Mouse (Mus musculus) limb, embryonic 14.5 days (tissue): Measurements from ENCODE around the gene Bag5. TPM values are rescaled to one million over a fixed set of nuclear protein-coding genes. Genes with fewer than 3 reads are reported as not detected.
"Not testable (repeated sequence)": the region's sequence is repeated elsewhere in the genome, so short reads cannot be mapped to it uniquely, and the experiment has no call there.

Experiments used
- ATAC-seq: fragments of 200-750 bp; cut with Nextera tagmentation; 2 replicates; pipeline ENCODE4 v1.8.0; 2017; ENCODE audit warnings: low read depth, moderate number of reproducible peaks, moderate TSS enrichment; ENCODE audit not compliant: low FRiP score
- DNase-seq: peaks from one replicate; pipeline ENCODE4 v3.0.0-alpha.2; 2015; ENCODE audit warnings: low spot score
- H3K27ac ChIP-seq: fragments of 300-500 bp; sonication (generic); replicated peaks from 2 replicates; pipeline ENCODE4 v1.5.1; 2014; ENCODE audit warnings: low read depth, mild to moderate bottlenecking, low read length, moderate library complexity, mixed read lengths
- H3K27me3 ChIP-seq: fragments of 300-500 bp; sonication (generic); 2 replicates; pipeline ENCODE4 v1.6.1; 2014; ENCODE audit warnings: low read length, mixed read lengths; ENCODE audit not compliant: control insufficient read depth, insufficient read depth
- H3K36me3 ChIP-seq: fragments of 300-500 bp; sonication (generic); 2 replicates; pipeline ENCODE4 v1.6.1; 2014; ENCODE audit warnings: mild to moderate bottlenecking, low read length, moderate library complexity, mixed read lengths; ENCODE audit not compliant: control insufficient read depth, insufficient read depth
- H3K4me1 ChIP-seq: fragments of 300-500 bp; sonication (generic); 2 replicates; pipeline ENCODE4 v1.6.1; 2014; ENCODE audit warnings: antibody characterized with exemption, low read length, mixed read lengths; ENCODE audit not compliant: control insufficient read depth, insufficient read depth
- H3K4me2 ChIP-seq: fragments of 300-500 bp; sonication (generic); replicated peaks from 2 replicates; pipeline ENCODE4 v1.6.1; 2014; ENCODE audit warnings: low read depth, mild to moderate bottlenecking, low read length, moderate library complexity; ENCODE audit not compliant: severe bottlenecking
- H3K4me3 ChIP-seq: fragments of 300-500 bp; sonication (generic); replicated peaks from 2 replicates; pipeline ENCODE4 v1.5.1; 2014; ENCODE audit warnings: low read length
- H3K9ac ChIP-seq: fragments of 300-500 bp; sonication (generic); 2 replicates; pipeline ENCODE4 v1.6.1; 2014; ENCODE audit warnings: mild to moderate bottlenecking, low read depth, low read length, moderate library complexity; ENCODE audit not compliant: severe bottlenecking
- H3K9me3 ChIP-seq: fragments of 300-500 bp; sonication (generic); 2 replicates; pipeline ENCODE4 v1.6.1; 2016; ENCODE audit warnings: low read length; ENCODE audit not compliant: control insufficient read depth
- POLR2A ChIP-seq: fragments of 200-500 bp; IDR thresholded peaks from 2 replicates; pipeline ENCODE4 v1.8.0; 2012; ENCODE audit warnings: inconsistent platforms, mild to moderate bottlenecking, moderate library complexity, borderline replicate concordance; ENCODE audit not compliant: insufficient read depth, insufficient read length; ENCODE audit errors: extremely low read depth
- WGBS: fragments of 180-500 bp; shearing (Covaris S2); extraction: QIAGEN DNeasy Blood & Tissue Kit; methylation state at CpG from one replicate; pipeline ENCODE4 v1.1.7; 2014; 5-methylcytosine and 5-hydroxymethylcytosine counted together
- polyA plus RNA-seq, 2 experiments: library from polyadenylated mRNA; depleted of rRNA in 1 of 2; stranded (reverse) in 1 of 2; unstranded in 1 of 2; fragments of >200 nt; fragmentation: Nextera tagmentation in 1 of 2; extraction: Ambion mirVana in 1 of 2; gene quantifications; 2 replicates each; pipeline versions ENCODE4 v1.2.1 to v1.2.3; 2012 to 2014

Gene Bag5
- polyA plus RNA-seq, 2 experiments, result 37.2 to 61.2 TPM

DNA sequence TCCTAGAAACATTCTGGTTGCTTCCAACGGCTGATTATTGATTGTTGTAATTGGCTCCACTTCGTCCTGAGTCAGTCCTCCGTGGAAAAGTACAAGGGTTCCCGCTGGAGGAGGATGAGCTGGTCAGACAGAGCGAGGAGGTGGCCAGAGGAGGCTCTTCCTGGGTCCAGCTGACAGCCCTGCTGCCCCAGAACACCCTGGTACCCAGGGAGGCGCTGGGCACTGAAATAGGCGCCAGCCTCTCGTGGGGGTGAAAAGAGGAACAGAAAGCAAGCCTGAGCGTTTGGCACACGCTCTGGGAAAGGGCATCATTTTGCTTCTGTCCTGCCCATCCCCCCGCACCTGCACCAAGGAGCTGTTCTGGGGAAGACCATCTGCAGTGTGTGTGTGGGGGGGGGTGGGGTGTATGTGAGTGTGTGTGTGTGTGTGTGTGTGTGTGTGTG is 30.9 kb upstream of the Bag5 start:
- no peaks in the 10 kb centered on the region for H3K9me3 ChIP-seq
- no peak overlapping the region for H3K4me2 ChIP-seq
- ATAC-seq, result no peak
- peaks cover 10% of the 10 kb centered on the region for H3K4me1 ChIP-seq
- H3K27me3 ChIP-seq, result no peaks in the 10 kb centered on the region
- no peak for TF ChIP-seq POLR2A
- H3K4me3 ChIP-seq, result no peak overlapping the region
- no peak overlapping the region for H3K9ac ChIP-seq
- 0 out of 2 replicates have a peak, but pooled peaks cover 2% of the 10 kb centered on the region for H3K36me3 ChIP-seq
- WGBS, result 82% methylated on average over 11 of the region's 11 CpGs
- H3K27ac ChIP-seq, result no peak overlapping the region
- DNase-seq, result no peak

DNA sequence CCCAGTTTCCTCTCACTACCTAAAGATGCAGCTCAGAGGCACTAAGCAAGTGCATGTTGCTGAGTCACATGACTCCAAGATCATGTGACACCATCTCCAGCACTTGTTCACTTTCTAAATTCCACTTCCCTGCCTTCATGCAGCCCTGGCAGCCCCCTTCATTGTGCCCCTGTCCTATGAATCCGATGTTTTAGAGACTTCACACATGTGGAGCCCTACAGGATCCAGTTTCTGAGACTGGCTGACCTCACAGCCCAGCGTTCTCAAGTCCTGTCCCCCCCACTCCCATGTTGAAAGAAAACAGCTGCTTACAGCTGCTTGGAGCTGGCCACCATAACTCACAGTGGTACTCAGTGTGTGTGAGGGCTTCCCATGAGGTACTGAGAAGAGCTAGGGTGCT is 30.4 kb upstream of the Bag5 start:
- no peak overlapping the region; the same call in 1 of the 2 replicates for H3K27ac ChIP-seq

DNA sequence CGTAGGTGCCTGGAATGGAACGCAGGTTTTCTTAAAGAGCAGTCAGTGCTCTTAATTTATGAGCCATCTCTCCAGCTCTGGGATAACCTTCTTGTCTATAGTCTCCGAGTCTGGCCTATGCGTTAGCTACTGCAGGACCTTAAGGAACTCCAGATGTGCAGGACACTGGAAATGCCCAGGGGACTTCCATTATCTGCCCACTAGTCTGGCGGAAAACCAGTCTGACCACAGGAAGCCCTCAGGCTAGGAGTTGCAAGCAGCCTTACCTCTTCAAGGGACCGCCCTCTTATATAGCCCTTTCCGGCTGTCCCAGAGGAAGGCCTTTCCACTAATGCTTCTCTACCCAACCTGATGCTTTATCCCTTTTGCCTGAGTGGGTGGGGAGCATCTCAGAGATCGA is 28.3 kb upstream of the Bag5 start:
- Histone ChIP-seq H3K9ac (no peak overlapping the region), H3K4me3 (no peak overlapping the region), H3K36me3 (0 out of 2 replicates have a peak, but pooled peaks cover 2% of the 10 kb centered on the region), H3K9me3 (no peaks in the 10 kb centered on the region), H3K27ac (no peak overlapping the region), H3K4me1 (peaks cover 9% of the 10 kb centered on the region), H3K4me2 (no peak overlapping the region), H3K27me3 (no peaks in the 10 kb centered on the region)
- 40% methylated on average over 8 of the region's 8 CpGs for WGBS
- no peak for ATAC-seq
- no peak for TF ChIP-seq POLR2A
- no peak for DNase-seq

More for the DNA sequence above, 30.4 kb upstream of the Bag5 start:
- no peaks in the 10 kb centered on the region for H3K27me3 ChIP-seq
- no peak overlapping the region for H3K4me2 ChIP-seq
- H3K36me3 ChIP-seq, result 0 out of 2 replicates have a peak, but pooled peaks cover 2% of the 10 kb centered on the region
- no peak for DNase-seq
- peak; percentile 81 for ATAC-seq
- H3K4me1 ChIP-seq, result peaks cover 10% of the 10 kb centered on the region
- H3K9ac ChIP-seq, result no peak overlapping the region
- 59% methylated on average over 2 of the region's 2 CpGs for WGBS
- no peak for TF ChIP-seq POLR2A
- no peaks in the 10 kb centered on the region for H3K9me3 ChIP-seq
- H3K4me3 ChIP-seq, result no peak overlapping the region

DNA sequence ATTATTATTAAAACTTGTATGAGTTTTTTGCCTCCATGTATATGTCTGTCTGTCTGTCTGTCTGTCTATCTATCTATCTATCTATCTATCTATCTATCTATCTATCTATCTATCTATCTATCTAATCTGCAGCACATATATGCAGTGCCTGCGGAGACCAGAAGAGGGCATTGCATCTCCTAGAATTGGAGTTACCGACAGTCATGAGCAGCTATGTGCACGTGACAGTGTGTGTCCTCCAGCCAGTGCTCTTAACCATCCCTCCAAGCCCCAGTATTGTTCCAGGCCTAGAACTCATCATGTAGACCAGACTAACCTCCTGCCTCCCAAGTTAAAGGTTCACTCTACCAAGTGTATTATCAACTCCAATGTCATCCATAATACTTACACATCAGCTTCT is 25.7 kb upstream of the Bag5 start:
- Histone ChIP-seq H3K36me3 (0 out of 2 replicates have a peak, but pooled peaks cover 2% of the 10 kb centered on the region), H3K27ac (no peak overlapping the region), H3K9ac (no peak overlapping the region), H3K9me3 (no peaks in the 10 kb centered on the region), H3K4me2 (no peak overlapping the region), H3K4me1 (no peaks in the 10 kb centered on the region), H3K4me3 (no peak overlapping the region), H3K27me3 (no peaks in the 10 kb centered on the region)
- peak; percentile 56 for DNase-seq
- WGBS, result 16% methylated on average over 3 of the region's 3 CpGs
- no peak for TF ChIP-seq POLR2A
- ATAC-seq, result no peak

DNA sequence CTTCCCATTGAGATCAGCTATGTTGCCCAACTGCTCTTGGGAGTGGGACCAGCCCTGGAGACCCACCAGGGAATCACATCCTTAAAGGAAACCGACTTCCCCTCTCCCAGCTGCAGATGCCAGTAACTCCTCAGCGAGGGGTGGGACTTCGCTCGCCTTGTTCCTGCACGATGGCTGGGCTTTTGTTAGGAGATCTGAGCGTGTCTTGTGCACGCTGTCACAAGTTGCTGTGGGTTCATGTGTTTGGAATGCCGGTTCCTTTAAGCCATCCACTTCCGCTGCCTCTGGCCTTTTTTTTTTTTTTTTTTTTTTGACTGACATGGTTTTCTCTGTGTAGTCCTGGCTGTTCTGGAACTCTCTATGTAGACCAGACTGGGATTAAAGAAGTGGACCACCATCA is 24.3 kb upstream of the Bag5 start:
- no peaks in the 10 kb centered on the region for H3K27me3 ChIP-seq
- no peak overlapping the region for H3K4me3 ChIP-seq
- 71% methylated on average over 9 of the region's 9 CpGs for WGBS
- no peak overlapping the region for H3K9ac ChIP-seq
- ATAC-seq (no peak), DNase-seq (no peak)
- no peaks in the 10 kb centered on the region for H3K9me3 ChIP-seq
- no peaks in the 10 kb centered on the region for H3K4me1 ChIP-seq
- H3K4me2 ChIP-seq, result no peak overlapping the region
- peaks cover 5% of the 10 kb centered on the region; the same call in 1 of the 2 replicates for H3K36me3 ChIP-seq
- H3K27ac ChIP-seq, result no peak overlapping the region
- TF ChIP-seq POLR2A, result no peak

DNA sequence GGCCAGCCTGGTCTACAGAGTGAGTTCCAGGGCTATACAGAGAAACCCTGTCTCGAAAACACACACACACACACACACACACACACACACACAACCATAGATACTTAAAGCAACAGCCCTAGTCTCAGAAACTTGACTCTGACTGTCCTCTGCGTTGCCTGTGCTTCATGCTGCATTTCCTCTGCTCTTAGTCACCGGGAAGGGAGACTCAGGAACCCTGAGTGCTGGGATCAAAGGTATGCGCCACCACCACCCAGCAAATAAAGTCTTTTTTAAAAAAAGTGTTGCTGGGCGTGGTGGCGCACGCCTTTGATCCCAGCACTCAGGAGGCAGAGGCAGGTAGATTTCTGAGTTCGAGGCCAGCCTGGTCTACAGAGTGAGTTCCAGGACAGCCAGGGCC is 23.6 kb upstream of the Bag5 start:
- not testable (repeated sequence) for H3K27me3 ChIP-seq, H3K4me1 ChIP-seq, DNase-seq, ATAC-seq, H3K9me3 ChIP-seq, H3K9ac ChIP-seq, H3K36me3 ChIP-seq, H3K4me3 ChIP-seq, H3K27ac ChIP-seq, H3K4me2 ChIP-seq
- 82% methylated on average over 8 of the region's 8 CpGs for WGBS
